8 mouse cellular contexts compared by ENCODE assay signal in genomic region chr12:73123093-73124041, GRCm38 (mm10). TPM values are rescaled to one million over a fixed set of nuclear protein-coding genes. Genes with fewer than 3 reads are reported as not detected.
A peak's percentile ranks its signal among the peaks of the same experiment; 100 is the strongest.
DNase-seq lines count a peak whose midpoint lies in the region; ATAC-seq and TF ChIP-seq lines count a peak whose summit lies in the region.

TSS of gene Mnat1 (plus strand) at chr12:73123717.

- peak within 1 kb of the TSS; percentile 67; the same call in 1 of the 2 replicates for H3K27ac ChIP-seq in heart, embryonic 11.5 days (ENCODE audit: low read depth, low read length)
- H3K27ac ChIP-seq in kidney, embryonic 16.5 days (ENCODE audit: low read length), result peak within 1 kb of the TSS; percentile 63; the same call in 1 of the 2 replicates
- no peak within 1 kb of the TSS for H3K27ac ChIP-seq in liver, adult 2 months (replicated peaks; ENCODE audit: insufficient read depth, low read depth, low read length)

- DNase-seq in B cell, adult 2 months, result peak; percentile 85 to 87
- DNase-seq in brain, adult 2 months (ENCODE audit: low read depth, low spot score), result peak; percentile 95
- DNase-seq in liver, adult 2 months (ENCODE audit: extremely low read depth, low read depth, low spot score), result peak; percentile 79
- peak; percentile 79 for DNase-seq in splenic B cell, adult 2 months (ENCODE audit: low read depth, low spot score)

- ATAC-seq in erythroblast, adult 5-6 weeks (replicated peaks; ENCODE audit: low FRiP score, poor library complexity, severe bottlenecking), result peak; percentile 85
- peak; percentile 71; the same call in 1 of the 2 replicates for ATAC-seq in heart, embryonic 11.5 days (replicated peaks; ENCODE audit: insufficient number of reproducible peaks, low FRiP score, low TSS enrichment)
- ATAC-seq in kidney, embryonic 16.5 days (ENCODE audit: low FRiP score, low TSS enrichment), result peak; percentile 81; the same call in 1 of the 2 replicates

- H3K9me3 ChIP-seq in heart, embryonic 11.5 days (replicated peaks; ENCODE audit: control insufficient read depth, low read length), result no peaks in the 10 kb centered on the region
- no peaks in the 10 kb centered on the region for H3K9me3 ChIP-seq in kidney, embryonic 16.5 days (ENCODE audit: low read length)

- H3K36me3 ChIP-seq in heart, embryonic 11.5 days (ENCODE audit: control insufficient read depth, insufficient read depth, low read length), result no peaks in the 10 kb centered on the region
- H3K36me3 ChIP-seq in kidney, embryonic 16.5 days (ENCODE audit: insufficient read depth, low read length), result no peaks in the 10 kb centered on the region
- H3K36me3 ChIP-seq in liver, adult 2 months (ENCODE audit: control insufficient read depth, insufficient read depth, low read length), result no peaks in the 10 kb centered on the region
- no peaks in the 10 kb centered on the region for H3K36me3 ChIP-seq in myocyte (ENCODE audit: control insufficient read depth, insufficient read depth)
- no peaks in the 10 kb centered on the region for H3K36me3 ChIP-seq in splenic B cell, adult 2 months (ENCODE audit: control insufficient read depth, insufficient read depth, low read length, poor library complexity, severe bottlenecking)

- peak within 1 kb of the TSS; percentile 74 for H3K4me3 ChIP-seq in heart, embryonic 11.5 days (ENCODE audit: low read depth, low read length)
- peak within 1 kb of the TSS; percentile 92 for H3K4me3 ChIP-seq in kidney, embryonic 16.5 days (ENCODE audit: low read length)
- peak within 1 kb of the TSS; percentile 67 for H3K4me3 ChIP-seq in liver, adult 2 months (ENCODE audit: insufficient read depth, low read depth, low read length)
- peak within 1 kb of the TSS; percentile 61 for H3K4me3 ChIP-seq in myocyte

- peak within 1 kb of the TSS; percentile 84 for H3K9ac ChIP-seq in heart, embryonic 11.5 days (ENCODE audit: low read depth, low read length)
- peak within 1 kb of the TSS; percentile 84 for H3K9ac ChIP-seq in kidney, embryonic 16.5 days (replicated peaks; ENCODE audit: low read length)
- H3K9ac ChIP-seq in liver, adult 2 months (ENCODE audit: low read depth, low read length), result peak within 1 kb of the TSS; percentile 76

- under 1% methylated on average over 23 of the region's 23 CpGs for WGBS in heart, embryonic 11.5 days (ENCODE audit: insufficient replicate concordance)
- 1% methylated on average over 23 of the region's 23 CpGs for whole genome bisulfite sequencing in kidney, embryonic 16.5 days
- WGBS in liver, adult 2 months, result 1% methylated on average over 23 of the region's 23 CpGs

- 0 out of 2 replicates have a peak, but pooled peaks have one; percentile 5 for TF ChIP-seq CTCF in liver, adult 2 months (IDR thresholded peaks at IDR 0.05; ENCODE audit: low read depth, low read length)

- H3K27me3 ChIP-seq in heart, embryonic 11.5 days (ENCODE audit: control insufficient read depth, insufficient read depth, low read length), result no peaks in the 10 kb centered on the region
- H3K27me3 ChIP-seq in kidney, embryonic 16.5 days (ENCODE audit: insufficient read depth, low read length), result no peaks in the 10 kb centered on the region
- H3K27me3 ChIP-seq in liver, adult 2 months (ENCODE audit: control insufficient read depth, insufficient read depth, low read length), result no peaks in the 10 kb centered on the region
- H3K27me3 ChIP-seq in myocyte (ENCODE audit: control insufficient read depth, insufficient read depth, insufficient read length), result no peaks in the 10 kb centered on the region
- no peaks in the 10 kb centered on the region for H3K27me3 ChIP-seq in splenic B cell, adult 2 months (ENCODE audit: control insufficient read depth, insufficient read depth, low read length, poor library complexity, severe bottlenecking)

- H3K4me2 ChIP-seq in heart, embryonic 11.5 days, result peak within 1 kb of the TSS; percentile 71
- peak within 1 kb of the TSS; percentile 75 for H3K4me2 ChIP-seq in kidney, embryonic 16.5 days (replicated peaks; ENCODE audit: low read depth, low read length)
- H3K4me2 ChIP-seq in myocyte (ENCODE audit: low read depth), result peak within 1 kb of the TSS; percentile 87

- H3K79me2 ChIP-seq in liver, adult 2 months (ENCODE audit: control insufficient read depth, insufficient read depth, low read length), result peaks cover 7% of the 10 kb centered on the region; the same call in 1 of the 2 replicates
- peaks cover 52% of the 10 kb centered on the region for H3K79me2 ChIP-seq in myocyte (ENCODE audit: control insufficient read depth, insufficient read depth)

- 0 out of 2 replicates have a peak, but pooled peaks have one; percentile 24 for TF ChIP-seq POLR2A in liver, adult 2 months (IDR thresholded peaks at IDR 0.05; ENCODE audit: extremely low read depth, insufficient read depth, low read length)
- TF ChIP-seq POLR2A in myocyte (IDR thresholded peaks at IDR 0.05; ENCODE audit: insufficient read length, low read depth), result peak; percentile 58

- peaks cover 7% of the 10 kb centered on the region for H3K4me1 ChIP-seq in heart, embryonic 11.5 days (ENCODE audit: control insufficient read depth, insufficient read depth, low read length)
- H3K4me1 ChIP-seq in kidney, embryonic 16.5 days (ENCODE audit: insufficient read depth, low read length), result peaks cover 12% of the 10 kb centered on the region
- peaks cover 3% of the 10 kb centered on the region; the same call in 1 of the 2 replicates for H3K4me1 ChIP-seq in liver, adult 2 months (ENCODE audit: control insufficient read depth, insufficient read depth, low read length)

- peak within 1 kb of the TSS; percentile 20 for H3ac ChIP-seq in myocyte (ENCODE audit: control insufficient read depth, insufficient read length)

TF ChIP-seq in myocyte, 11 proteins besides CTCF, POLR2A, EP300 and RAD21:
- TF ChIP-seq POLR2AphosphoS2 (IDR thresholded peaks at IDR 0.05; ENCODE audit: insufficient read length, low read depth) (peak; percentile 39), SRF (IDR thresholded peaks at IDR 0.05; ENCODE audit: control insufficient read depth, insufficient read length, low read depth) (no peak), MYOG (IDR thresholded peaks at IDR 0.05; ENCODE audit: control insufficient read depth in 1 of 3, insufficient read depth in 1 of 3, insufficient read length in 2 of 3, low read depth in 2 of 3) (peak in 1 of 3 experiments; percentile 57), MYOD1 (IDR thresholded peaks at IDR 0.05; ENCODE audit: control insufficient read depth in 1 of 3, insufficient read length in 2 of 3, low read depth in 2 of 3) (peak in 1 of 3 experiments; percentile 34)

RNA-seq across cellular contexts. Expression of gene Mnat1, which starts in this region (rescaled TPM):
- 7.7 and 8.4 TPM in 2 replicates for total RNA-seq in erythroblast, adult 5-6 weeks (2015; ENCODE audit: low replicate concordance)
- 3.9 and 6.0 TPM in 2 replicates for total RNA-seq in erythroblast, adult 5-6 weeks (2017; ENCODE audit: low replicate concordance)
- 32.6 and 32.8 TPM in 2 replicates for polyA plus RNA-seq in heart, embryonic 11.5 days (2014; fragmentation: Nextera tagmentation; extraction: Ambion mirVana)
- polyA plus RNA-seq in kidney, embryonic 16.5 days (2015; fragmentation: Nextera tagmentation; extraction: Ambion mirVana), result 32.5 and 35.8 TPM in 2 replicates
- total RNA-seq in liver, adult 2 months (2014; rRNA removed), result 8.1 and 10.6 TPM in 2 replicates
- 2.4 and 3.4 TPM in 2 replicates for polyA plus RNA-seq in liver, adult 2 months (2012; rRNA removed)
- polyA plus RNA-seq in myocyte (2012; fragmentation: generic; extraction: Trizol), result 30.4 TPM
